Mouse (Mus musculus) left cerebral cortex, adult 11 months (tissue): ENCODE measurements around the gene Pheta1.
"Not testable (repeated sequence)": the region's sequence is repeated elsewhere in the genome, so short reads cannot be mapped to it uniquely, and the experiment has no call there.

ENCODE experiments used
- DNase-seq: peaks from one replicate; pipeline ENCODE4 v3.0.0; 2022; ENCODE audit warnings: low spot score

Pheta1 gene

GRCm38 (mm10) chr5:121845361-121845760, 3.4 kb upstream of the Pheta1 start:
- DNase-seq = no peak

- no peak for DNase-seq
Observed at GRCm38 (mm10) chr5:121846322-121846721, 2.5 kb upstream of the Pheta1 start.

DNA sequence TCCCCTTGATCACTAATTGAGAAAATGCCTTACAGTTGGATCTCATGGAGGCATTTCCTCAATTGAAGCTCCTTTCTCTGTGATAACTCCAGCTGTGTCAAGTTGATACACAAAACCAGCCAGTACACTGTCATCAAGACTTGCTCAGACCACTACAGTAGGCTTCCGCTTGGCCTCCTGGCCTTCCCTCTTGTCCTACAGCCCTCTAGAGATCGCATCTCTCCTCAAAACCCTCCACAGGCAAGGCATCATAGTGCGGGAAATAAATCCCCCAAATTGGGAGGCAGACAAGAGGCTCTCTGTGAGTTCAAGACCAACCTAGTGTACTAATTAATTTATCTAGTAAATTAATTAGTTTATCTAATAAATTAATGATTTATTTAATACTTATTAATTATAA, 1.5 kb upstream of the Pheta1 start:
- DNase-seq = not testable (repeated sequence)

GRCm38 (mm10) chr5:121848035-121848519, 707 bp upstream of the Pheta1 start:
- DNase-seq = no peak

DNA sequence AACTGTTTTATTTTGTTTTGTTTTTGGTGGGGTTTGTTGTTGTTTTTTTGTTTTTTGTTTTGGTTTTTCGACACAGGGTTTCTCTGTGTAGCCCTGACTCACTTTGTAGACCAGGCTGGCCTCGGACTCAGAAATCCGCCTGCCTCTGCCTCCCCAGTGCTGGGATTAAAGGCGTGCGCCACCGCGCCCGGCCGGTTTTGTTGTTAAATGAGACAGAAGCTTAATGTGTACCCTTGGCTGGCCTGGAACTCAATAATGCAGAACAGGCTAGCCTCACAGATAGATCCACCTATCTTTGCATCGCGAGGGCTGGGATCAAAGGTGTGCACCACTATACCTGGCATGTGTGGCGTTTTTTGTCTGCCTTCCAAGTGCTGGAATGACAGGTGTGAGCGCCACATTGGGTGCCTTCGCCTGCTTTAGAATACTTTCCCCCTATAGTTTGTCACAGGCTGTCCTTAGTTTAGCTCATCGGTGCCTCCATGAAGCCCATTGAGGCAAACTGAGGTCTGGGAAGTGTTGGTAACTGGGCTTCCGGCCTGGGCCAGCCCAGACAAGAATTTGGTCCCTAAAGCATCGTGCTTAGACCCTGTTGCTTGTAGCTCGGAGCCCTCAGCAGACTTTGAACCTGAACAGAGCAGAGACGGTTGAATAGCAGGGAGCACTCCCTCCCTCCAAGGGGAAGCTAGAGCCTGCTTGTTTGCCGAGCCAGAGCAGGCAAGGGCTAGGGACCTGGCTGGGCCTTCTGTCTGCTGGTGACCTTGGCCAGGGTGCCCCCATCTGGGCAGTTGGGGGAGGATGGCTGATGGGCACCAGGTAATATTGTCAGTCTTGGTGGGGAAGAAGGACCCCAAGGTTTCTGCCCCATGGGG, 930 bp downstream of the Pheta1 start:
- no peak for DNase-seq

DNA sequence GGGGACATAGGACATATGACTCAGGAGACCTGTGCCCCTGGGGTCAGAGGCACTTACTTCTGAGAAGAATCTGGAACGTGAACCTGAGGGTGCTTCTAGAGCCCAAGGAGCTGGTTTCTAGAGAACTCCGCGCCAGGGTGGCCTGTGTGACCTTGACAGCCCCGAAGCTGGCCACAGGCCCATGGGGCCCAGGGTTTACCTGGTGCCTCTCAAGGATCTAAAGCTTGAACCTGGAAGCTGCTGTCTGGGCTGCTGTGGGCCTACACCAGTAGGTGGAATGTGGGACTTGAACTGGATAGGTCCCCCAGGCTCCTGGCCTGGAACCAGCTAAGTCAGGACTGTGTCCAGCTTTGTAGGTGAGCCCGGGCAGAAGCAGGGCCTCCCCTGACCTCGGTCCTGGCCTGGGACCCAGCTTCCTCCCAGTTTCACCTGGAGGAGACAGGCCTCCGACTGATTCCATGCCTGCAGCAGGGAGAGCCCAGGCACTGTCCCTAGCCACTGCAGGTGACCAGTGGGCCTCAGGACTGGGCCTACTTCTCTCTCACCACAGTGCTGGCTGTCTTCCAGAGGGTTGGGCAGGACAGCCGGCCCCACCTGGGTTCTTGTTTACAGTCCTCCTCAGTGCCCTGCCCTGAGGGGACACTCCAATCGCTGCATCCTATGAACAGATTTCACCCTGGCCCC, 4.7 kb downstream of the Pheta1 start:
- no peak for DNase-seq

DNA sequence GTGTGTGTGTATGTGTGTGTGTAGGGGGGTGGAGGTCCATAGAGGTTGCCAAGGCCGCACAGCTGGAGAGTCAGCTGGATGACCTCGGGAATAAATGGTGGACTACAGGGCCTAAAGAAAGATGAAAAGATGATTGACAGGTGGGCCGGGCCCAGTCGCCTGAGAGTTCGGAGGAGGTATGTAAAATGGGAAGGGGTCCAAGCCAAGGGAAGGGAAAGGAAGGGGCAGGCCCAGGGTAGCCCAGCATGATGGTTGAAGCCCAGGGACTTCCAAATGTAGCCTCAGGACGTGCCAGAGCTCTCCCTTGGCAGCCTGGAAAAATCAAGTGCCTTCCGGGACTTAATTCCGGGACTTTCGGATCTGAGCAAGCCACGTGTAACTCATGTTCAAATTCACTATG, 6.0 kb downstream of the Pheta1 start:
- no peak for DNase-seq

GRCm38 (mm10) chr5:121856740-121857139, 8.0 kb downstream of the Pheta1 start:
- DNase-seq = no peak

GRCm38 (mm10) chr5:121858427-121858826, 9.6 kb downstream of the Pheta1 start:
- no peak for DNase-seq

- no peak for DNase-seq
Observed at GRCm38 (mm10) chr5:121861964-121862363, 13.2 kb downstream of the Pheta1 start.

DNA sequence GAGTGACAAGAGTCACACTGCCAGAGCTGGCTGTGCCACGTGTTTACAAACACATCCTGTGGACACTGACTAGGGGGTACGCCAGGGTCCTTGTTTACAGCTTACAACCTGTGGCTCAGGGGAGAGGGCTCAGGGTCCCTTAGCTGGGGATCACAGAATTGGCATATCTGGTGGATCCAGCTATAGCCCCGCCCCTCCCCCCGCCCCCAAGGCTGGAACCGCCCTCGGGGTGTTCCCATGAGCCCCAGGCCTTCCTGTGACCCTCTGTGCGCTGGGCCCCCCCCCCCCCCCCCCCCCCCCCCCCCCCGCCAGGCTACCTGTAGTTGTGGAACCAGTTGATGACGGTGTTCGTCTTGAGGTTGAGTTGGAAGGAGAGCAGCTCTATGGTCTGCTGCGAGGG, 15.5 kb downstream of the Pheta1 start:
- DNase-seq = no peak

DNA sequence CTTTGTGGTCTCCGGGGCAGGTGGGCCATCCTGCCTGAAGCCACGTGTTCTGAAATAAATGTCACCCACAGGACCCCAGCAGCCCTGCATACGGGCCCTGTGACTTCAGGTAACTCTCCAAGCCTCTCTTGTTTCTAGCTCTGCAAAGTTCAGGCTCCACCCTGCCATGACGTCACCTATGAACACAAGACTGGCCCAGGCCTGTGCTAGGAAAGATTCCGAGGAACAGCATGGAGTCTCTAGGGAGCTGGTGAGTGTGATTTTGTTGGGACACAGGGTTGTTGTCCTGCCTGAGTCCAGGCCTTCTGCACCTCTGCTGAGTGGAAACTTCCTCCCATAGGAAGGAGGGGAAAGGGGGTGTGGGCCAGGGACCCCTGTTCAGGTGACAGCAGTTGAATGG, 19.2 kb downstream of the Pheta1 start:
- DNase-seq = no peak

GRCm38 (mm10) chr5:121870832-121871231, 22.0 kb downstream of the Pheta1 start:
- DNase-seq = no peak

DNA sequence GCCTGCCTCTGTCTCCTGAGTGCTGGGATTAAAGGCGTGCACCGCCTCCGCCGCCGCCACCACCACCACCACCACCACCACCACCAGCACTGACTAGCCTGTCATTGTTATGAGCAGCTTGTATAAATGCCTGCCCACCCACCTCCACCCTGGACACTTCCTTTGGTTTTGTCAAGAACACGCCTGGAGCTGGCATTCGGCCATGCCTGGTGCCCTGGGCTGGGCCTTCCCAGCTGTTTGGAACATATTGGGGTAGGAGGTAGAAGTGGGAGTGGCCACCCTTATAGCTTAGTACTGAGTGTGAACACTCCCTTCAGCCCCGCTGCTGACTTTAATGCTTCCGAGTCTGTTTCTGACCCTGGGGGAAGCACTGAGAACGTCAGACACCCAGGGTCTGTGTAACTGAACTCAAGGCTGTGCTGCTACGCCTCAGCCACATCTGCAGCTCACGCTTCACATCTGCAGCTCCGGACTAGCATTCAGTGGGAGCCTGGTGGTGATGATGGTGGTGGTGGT, 22.8 kb downstream of the Pheta1 start:
- no peak for DNase-seq

DNA sequence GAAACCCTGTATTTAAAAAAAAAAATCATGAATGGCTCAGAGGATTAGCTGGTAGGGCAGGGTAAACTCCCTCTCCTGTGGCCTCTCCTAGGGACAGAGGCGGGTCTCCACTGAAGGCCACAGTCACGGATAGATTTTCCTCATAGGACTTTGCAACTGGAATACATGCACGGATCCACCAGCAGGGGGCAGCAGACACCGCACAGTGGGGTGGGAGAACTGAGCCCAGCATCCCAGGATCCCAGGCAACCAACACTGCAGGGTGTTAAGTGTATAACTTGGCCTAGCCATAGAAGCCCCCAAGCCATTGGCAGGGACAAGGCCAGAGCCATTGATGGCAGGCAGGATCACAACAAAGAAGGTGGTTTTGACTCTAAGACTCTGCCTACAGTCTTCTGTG, 23.4 kb downstream of the Pheta1 start:
- DNase-seq = no peak

DNA sequence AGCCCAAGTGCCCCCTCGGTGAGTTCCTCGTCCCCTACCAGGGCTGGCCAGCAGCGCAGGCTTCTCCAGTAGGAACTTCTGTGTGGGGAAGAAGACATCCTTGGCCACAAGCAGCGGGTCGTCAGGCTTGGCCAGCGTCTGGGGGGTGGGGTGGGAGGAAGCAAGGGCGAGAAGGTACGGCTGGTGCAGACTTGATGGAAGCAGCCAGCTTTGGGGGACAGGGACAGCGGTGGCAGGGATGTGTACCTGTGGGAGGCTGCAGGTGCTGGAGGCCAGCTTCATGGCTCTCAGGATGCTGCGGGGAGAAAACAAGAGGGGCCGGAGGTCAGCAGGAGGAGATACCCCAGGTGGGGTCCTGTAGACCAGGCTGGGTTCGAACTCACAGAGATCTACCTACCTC, 26.3 kb downstream of the Pheta1 start:
- no peak for DNase-seq

DNA sequence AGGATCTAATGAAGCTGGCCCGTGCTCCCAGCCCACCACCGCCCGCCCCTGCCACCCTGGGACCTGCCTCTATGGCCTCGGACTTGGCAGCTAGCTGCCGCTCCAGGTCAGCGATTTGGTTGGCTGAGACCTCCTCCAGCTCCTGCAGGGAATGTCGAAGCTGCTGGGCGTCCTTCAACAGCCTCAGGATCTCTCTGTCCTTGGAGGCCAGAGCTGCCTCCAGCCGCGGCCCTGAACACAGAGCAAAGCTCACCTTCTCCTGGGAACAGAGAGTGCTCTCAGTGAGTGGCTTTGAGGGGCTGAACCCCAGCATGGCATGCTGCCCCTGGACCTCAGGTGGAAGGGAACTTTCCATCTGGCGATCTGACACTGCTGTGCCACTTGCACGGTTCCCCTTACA, 28.1 kb downstream of the Pheta1 start:
- DNase-seq = no peak

- DNase-seq = no peak
Observed at GRCm38 (mm10) chr5:121878703-121879102, 29.9 kb downstream of the Pheta1 start.

- no peak for DNase-seq
Observed at GRCm38 (mm10) chr5:121879211-121879610, 30.4 kb downstream of the Pheta1 start.

DNA sequence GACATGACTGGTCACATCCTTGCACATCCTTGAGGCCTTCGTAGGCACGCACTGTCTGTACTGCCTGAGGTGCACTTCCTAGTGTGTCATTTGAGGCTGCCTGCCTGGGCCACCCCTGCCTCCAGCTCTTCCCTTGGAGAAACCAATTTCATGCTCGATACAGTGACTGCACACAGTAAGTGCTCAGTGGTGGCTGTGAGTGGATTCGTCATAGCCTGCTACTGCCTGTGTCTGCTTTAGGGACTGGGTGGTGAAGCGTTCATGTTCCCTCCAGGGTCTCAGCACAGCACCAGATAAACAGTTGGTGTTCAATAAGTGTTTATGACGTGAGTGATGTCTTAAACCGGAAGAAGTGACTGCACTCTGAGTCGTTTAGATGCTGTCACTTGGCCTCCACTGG, 34.6 kb downstream of the Pheta1 start:
- DNase-seq = no peak

DNA sequence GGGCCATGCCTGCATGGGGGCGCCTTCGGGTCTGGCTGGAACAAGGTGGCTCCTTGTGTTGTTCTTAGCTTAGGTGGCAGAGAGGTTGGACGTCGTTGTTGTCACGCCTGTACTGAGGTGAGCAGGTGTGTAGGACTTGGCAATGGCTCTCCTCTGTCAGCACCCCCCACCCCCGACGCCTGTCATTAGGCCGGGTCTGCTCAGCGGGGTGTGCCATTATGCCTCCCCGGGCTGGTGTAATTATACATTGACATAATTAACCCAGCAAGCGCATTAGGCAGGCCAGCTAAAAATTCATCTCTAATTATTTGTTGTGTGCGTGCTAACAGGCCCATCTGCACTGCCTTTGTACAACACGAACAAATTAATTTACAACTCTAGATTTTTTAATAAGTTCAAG, 40.6 kb downstream of the Pheta1 start:
- no peak for DNase-seq

DNA sequence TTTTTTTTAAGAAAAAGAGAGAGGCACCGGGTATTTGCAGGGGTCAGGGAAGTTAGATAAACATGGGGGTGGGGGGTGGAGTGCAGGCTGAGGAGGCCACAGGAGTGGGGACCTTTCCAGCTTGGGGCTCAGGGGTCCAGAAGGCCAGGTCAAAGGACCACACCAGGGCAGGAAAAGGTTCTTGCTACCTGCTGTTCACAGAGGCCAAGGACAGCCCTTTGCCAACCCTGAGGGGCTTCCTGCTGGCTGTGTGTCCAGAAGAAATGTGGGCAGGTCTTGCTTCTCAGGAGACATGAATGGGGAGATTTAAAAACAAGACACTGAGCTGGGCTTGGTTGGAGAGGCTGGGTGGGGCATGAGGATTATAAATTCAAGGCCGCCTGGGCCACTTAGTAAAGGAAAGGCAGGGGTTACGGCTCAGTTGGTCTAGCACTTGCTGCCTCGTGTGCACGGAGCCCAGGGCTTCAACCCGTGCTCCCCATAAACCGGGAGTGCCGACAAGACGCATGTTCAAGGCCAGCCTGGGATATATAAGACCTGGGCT, 41.1 kb downstream of the Pheta1 start:
- DNase-seq = no peak

DNA sequence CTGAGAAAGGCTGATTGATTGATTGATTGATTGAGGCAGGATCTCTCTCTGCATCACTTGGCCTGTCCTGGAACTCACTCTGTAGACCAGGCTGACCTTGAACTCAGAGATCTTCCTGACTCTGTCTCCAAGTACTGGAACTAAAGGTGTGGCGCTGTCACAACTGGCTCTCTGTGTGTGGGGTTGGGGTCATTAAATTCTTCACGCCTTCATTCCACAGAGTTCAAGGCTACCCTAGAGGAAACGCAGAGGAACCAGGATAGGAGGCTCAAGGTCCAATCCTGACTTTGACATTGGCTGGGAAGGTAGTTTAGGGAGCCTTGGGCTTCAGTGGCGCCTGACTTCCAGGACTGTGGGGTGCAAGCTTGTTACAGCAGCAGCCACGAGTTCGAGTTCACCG, 42.1 kb downstream of the Pheta1 start:
- DNase-seq = no peak
